Mouse (Mus musculus) CD4-positive, CD25-positive, alpha-beta regulatory T cell, adult 4 months (primary cell): Measurements from ENCODE around the gene Rasgef1c. TPM values are rescaled to one million over a fixed set of nuclear protein-coding genes. Genes with fewer than 3 reads are reported as not detected.

Experiments
- ATAC-seq: one replicate; pipeline ENCODE4 v1.8.0; 2017
- polyA plus RNA-seq, 2 experiments: library from polyadenylated mRNA; unstranded; fragments of 100-300 nt; shearing (Covaris generic); gene quantifications; one replicate each; pipeline ENCODE4 v1.2.1; 2017

Rasgef1c gene
- polyA plus RNA-seq, 2 experiments from 2014 or later = 0.35 to 0.39 TPM

GRCm38 (mm10) chr11:50025721-50026520 lies 124.3 kb downstream of the Rasgef1c start:
- no peak for ATAC-seq

- ATAC-seq = no peak
Measured at GRCm38 (mm10) chr11:50026521-50027090, 125.0 kb downstream of the Rasgef1c start.

- no peak for ATAC-seq
Measured at GRCm38 (mm10) chr11:50028416-50028815, 126.8 kb downstream of the Rasgef1c start.

Other genes starting within 250 kb of the Rasgef1c start
- under 1 TPM in 1 of 2 experiments, not detected in 1; 0.56 TPM for gene Scgb3a1, start 238.2 kb upstream of the Rasgef1c start, polyA plus RNA-seq
- gene Cnot6, start 189.1 kb upstream of the Rasgef1c start, polyA plus RNA-seq = 10 to 100 TPM; 19.6 to 30.0 TPM
- gene Gfpt2, start 107.7 kb upstream of the Rasgef1c start, polyA plus RNA-seq = 1 to 10 TPM; 1.9 to 3.2 TPM
- gene Mapk9, start 55.1 kb upstream of the Rasgef1c start, polyA plus RNA-seq = 10 to 100 TPM; 16.0 to 18.5 TPM
- gene Rnf130, start 123.5 kb downstream of the Rasgef1c start, polyA plus RNA-seq = 1 to 10 TPM; 2.5 to 5.7 TPM
- 10 to 100 TPM; 23.4 to 30.0 TPM for gene Tbc1d9b, start 229.6 kb downstream of the Rasgef1c start, polyA plus RNA-seq